Mouse (Mus musculus) midbrain, embryonic 12.5 days (tissue): ENCODE measurements around the gene Ofcc1. TPM values are rescaled to one million over a fixed set of nuclear protein-coding genes. Genes with fewer than 3 reads are reported as not detected.

ENCODE experiments used
- ATAC-seq: fragments of 200-750 bp; cut with Nextera tagmentation; 2 replicates; pipeline ENCODE4 v1.8.0; 2017; ENCODE audit warnings: low read depth, moderate TSS enrichment, moderate library complexity; ENCODE audit not compliant: low FRiP score
- H3K27ac ChIP-seq: fragments of 300-500 bp; sonication (generic); replicated peaks from 2 replicates; pipeline ENCODE4 v1.5.1; 2016; ENCODE audit warnings: mild to moderate bottlenecking
- H3K27me3 ChIP-seq: fragments of 300-500 bp; sonication (generic); 2 replicates; pipeline ENCODE4 v1.6.1; 2016; ENCODE audit warnings: mild to moderate bottlenecking
- H3K36me3 ChIP-seq: fragments of 300-500 bp; sonication (generic); 2 replicates; pipeline ENCODE4 v1.6.1; 2016
- H3K4me1 ChIP-seq: fragments of 300-500 bp; sonication (generic); 2 replicates; pipeline ENCODE4 v1.6.1; 2016
- H3K4me2 ChIP-seq: fragments of 300-500 bp; sonication (generic); replicated peaks from 2 replicates; pipeline ENCODE4 v1.6.1; 2016; ENCODE audit warnings: mild to moderate bottlenecking, moderate library complexity
- H3K4me3 ChIP-seq: fragments of 300-500 bp; sonication (generic); 2 replicates; pipeline ENCODE4 v1.5.1; 2016; ENCODE audit warnings: mild to moderate bottlenecking
- H3K9ac ChIP-seq: fragments of 300-500 bp; sonication (generic); replicated peaks from 2 replicates; pipeline ENCODE4 v1.6.1; 2016; ENCODE audit warnings: mild to moderate bottlenecking, moderate library complexity
- H3K9me3 ChIP-seq: fragments of 300-500 bp; sonication (generic); 2 replicates; pipeline ENCODE4 v1.6.1; 2016; ENCODE audit warnings: mild to moderate bottlenecking
- WGBS: fragments of 180-500 bp; shearing (Covaris S2); methylation state at CpG from one replicate; pipeline ENCODE4 v1.1.7; 2016; 5-methylcytosine and 5-hydroxymethylcytosine counted together
- polyA plus RNA-seq: library from polyadenylated mRNA; unstranded; fragments of >200 nt; fragmentation: Nextera tagmentation; extraction: Ambion mirVana; gene quantifications from 2 replicates; pipeline ENCODE4 v1.2.1, GENCODE M21; 2016

Ofcc1 gene
- not detected in 2 replicates for polyA plus RNA-seq

- Histone ChIP-seq H3K4me1 (no peaks in the 10 kb centered on the region), H3K4me3 (no peak within 1 kb of the TSS), H3K27me3 (no peaks in the 10 kb centered on the region), H3K27ac (no peak within 1 kb of the TSS), H3K9ac (no peak within 1 kb of the TSS), H3K9me3 (no peaks in the 10 kb centered on the region), H3K36me3 (no peaks in the 10 kb centered on the region), H3K4me2 (no peak within 1 kb of the TSS)
- no peak for ATAC-seq
- WGBS = 76% methylated on average over 3 of the region's 3 CpGs
Measured at GRCm38 (mm10) chr13:40361288-40361687, at the start of gene Ofcc1. Gene Ofcc1 (minus strand): TSS chr13:40361450.

- 93% methylated on average over 8 of the region's 8 CpGs for WGBS
- Histone ChIP-seq H3K4me2 (no peak overlapping the region), H3K27ac (no peak overlapping the region)
Measured at GRCm38 (mm10) chr13:40390120-40390519, 28.9 kb upstream of the Ofcc1 start.

GRCm38 (mm10) chr13:40387446-40387845 is 26.2 kb upstream of the Ofcc1 start:
- Histone ChIP-seq H3K9ac (no peak overlapping the region), H3K9me3 (no peaks in the 10 kb centered on the region), H3K4me3 (no peak overlapping the region), H3K27ac (no peak overlapping the region), H3K27me3 (no peaks in the 10 kb centered on the region), H3K4me2 (no peak overlapping the region), H3K4me1 (no peaks in the 10 kb centered on the region), H3K36me3 (no peaks in the 10 kb centered on the region)
- ATAC-seq = no peak
- WGBS = 68% methylated on average over 4 of the region's 4 CpGs

More at GRCm38 (mm10) chr13:40390120-40390519, 28.9 kb upstream of the Ofcc1 start:
- no peaks in the 10 kb centered on the region for H3K27me3 ChIP-seq
- H3K36me3 ChIP-seq = no peaks in the 10 kb centered on the region
- ATAC-seq = no peak
- no peaks in the 10 kb centered on the region for H3K9me3 ChIP-seq
- H3K4me1 ChIP-seq = no peaks in the 10 kb centered on the region
- H3K4me3 ChIP-seq = no peak overlapping the region
- no peak overlapping the region for H3K9ac ChIP-seq

GRCm38 (mm10) chr13:40384962-40385361 is 23.7 kb upstream of the Ofcc1 start:
- WGBS = 74% methylated on average over 4 of the region's 4 CpGs

GRCm38 (mm10) chr13:40376773-40377172 is 15.5 kb upstream of the Ofcc1 start:
- ATAC-seq = no peak

More at GRCm38 (mm10) chr13:40384962-40385361, 23.7 kb upstream of the Ofcc1 start:
- no peak overlapping the region for H3K9ac ChIP-seq
- H3K27ac ChIP-seq = no peak overlapping the region
- no peaks in the 10 kb centered on the region for H3K27me3 ChIP-seq
- no peaks in the 10 kb centered on the region for H3K36me3 ChIP-seq
- H3K4me1 ChIP-seq = no peaks in the 10 kb centered on the region
- H3K4me2 ChIP-seq = no peak overlapping the region
- H3K9me3 ChIP-seq = 0 out of 2 replicates have a peak, but pooled peaks cover 2% of the 10 kb centered on the region
- no peak overlapping the region for H3K4me3 ChIP-seq
- no peak for ATAC-seq

GRCm38 (mm10) chr13:40366762-40367161 is 5.5 kb upstream of the Ofcc1 start:
- Histone ChIP-seq H3K9ac (no peak overlapping the region), H3K27ac (no peak overlapping the region), H3K36me3 (no peaks in the 10 kb centered on the region), H3K4me1 (no peaks in the 10 kb centered on the region), H3K4me2 (no peak overlapping the region), H3K4me3 (no peak overlapping the region), H3K9me3 (no peaks in the 10 kb centered on the region), H3K27me3 (no peaks in the 10 kb centered on the region)
- 88% methylated on average over 11 of the region's 11 CpGs for WGBS
- ATAC-seq = no peak

More at GRCm38 (mm10) chr13:40376773-40377172, 15.5 kb upstream of the Ofcc1 start:
- 79% methylated on average over 5 of the region's 5 CpGs for WGBS
- H3K4me3 ChIP-seq = no peak overlapping the region
- H3K9me3 ChIP-seq = 0 out of 2 replicates have a peak, but pooled peaks cover 4% of the 10 kb centered on the region
- no peaks in the 10 kb centered on the region for H3K36me3 ChIP-seq
- no peak overlapping the region for H3K4me2 ChIP-seq
- no peaks in the 10 kb centered on the region for H3K4me1 ChIP-seq
- no peak overlapping the region for H3K9ac ChIP-seq
- no peaks in the 10 kb centered on the region for H3K27me3 ChIP-seq
- H3K27ac ChIP-seq = no peak overlapping the region

GRCm38 (mm10) chr13:40364855-40365254 is 3.6 kb upstream of the Ofcc1 start:
- no peak overlapping the region for H3K27ac ChIP-seq
- no peak overlapping the region for H3K4me3 ChIP-seq
- H3K9me3 ChIP-seq = no peaks in the 10 kb centered on the region
- H3K36me3 ChIP-seq = no peaks in the 10 kb centered on the region
- H3K27me3 ChIP-seq = no peaks in the 10 kb centered on the region
- WGBS = 77% methylated on average over 4 of the region's 4 CpGs
- H3K4me2 ChIP-seq = no peak overlapping the region
- no peak for ATAC-seq
- H3K9ac ChIP-seq = no peak overlapping the region
- H3K4me1 ChIP-seq = no peaks in the 10 kb centered on the region

- Histone ChIP-seq H3K4me3 (no peak overlapping the region), H3K27ac (no peak overlapping the region), H3K9ac (no peak overlapping the region), H3K9me3 (no peaks in the 10 kb centered on the region), H3K4me1 (no peaks in the 10 kb centered on the region), H3K4me2 (no peak overlapping the region), H3K36me3 (no peaks in the 10 kb centered on the region), H3K27me3 (no peaks in the 10 kb centered on the region)
- ATAC-seq = no peak
- 59% methylated on average over 4 of the region's 4 CpGs for WGBS
Measured at GRCm38 (mm10) chr13:40360692-40361091, 558 bp downstream of the Ofcc1 start.

GRCm38 (mm10) chr13:40347045-40347444 is 14.2 kb downstream of the Ofcc1 start:
- Histone ChIP-seq H3K9me3 (no peaks in the 10 kb centered on the region), H3K36me3 (no peaks in the 10 kb centered on the region), H3K4me3 (no peak overlapping the region), H3K9ac (no peak overlapping the region), H3K4me2 (no peak overlapping the region), H3K27me3 (no peaks in the 10 kb centered on the region), H3K4me1 (no peaks in the 10 kb centered on the region), H3K27ac (no peak overlapping the region)
- ATAC-seq = no peak
- WGBS = 86% methylated on average over 2 of the region's 2 CpGs

GRCm38 (mm10) chr13:40323301-40323700 is 37.9 kb downstream of the Ofcc1 start:
- no peaks in the 10 kb centered on the region for H3K4me1 ChIP-seq
- no peaks in the 10 kb centered on the region for H3K36me3 ChIP-seq
- H3K27ac ChIP-seq = no peak overlapping the region
- no peak for ATAC-seq
- H3K4me2 ChIP-seq = no peak overlapping the region
- WGBS = 90% methylated on average over 5 of the region's 5 CpGs
- no peaks in the 10 kb centered on the region for H3K9me3 ChIP-seq
- H3K9ac ChIP-seq = no peak overlapping the region
- H3K27me3 ChIP-seq = no peaks in the 10 kb centered on the region
- no peak overlapping the region for H3K4me3 ChIP-seq

GRCm38 (mm10) chr13:40320814-40321525 is 40.3 kb downstream of the Ofcc1 start:
- no peak overlapping the region for H3K9ac ChIP-seq
- H3K9me3 ChIP-seq = no peaks in the 10 kb centered on the region
- H3K27ac ChIP-seq = no peak overlapping the region
- H3K4me1 ChIP-seq = no peaks in the 10 kb centered on the region
- H3K27me3 ChIP-seq = no peaks in the 10 kb centered on the region
- H3K36me3 ChIP-seq = no peaks in the 10 kb centered on the region
- H3K4me2 ChIP-seq = no peak overlapping the region
- H3K4me3 ChIP-seq = no peak overlapping the region
- ATAC-seq = no peak
- 81% methylated on average over 6 of the region's 6 CpGs for WGBS

GRCm38 (mm10) chr13:40317731-40318130 is 43.5 kb downstream of the Ofcc1 start:
- no peak overlapping the region for H3K4me2 ChIP-seq
- no peaks in the 10 kb centered on the region for H3K27me3 ChIP-seq
- H3K4me1 ChIP-seq = no peaks in the 10 kb centered on the region
- no peak for ATAC-seq
- no peak overlapping the region for H3K27ac ChIP-seq
- H3K9ac ChIP-seq = no peak overlapping the region
- no peaks in the 10 kb centered on the region for H3K9me3 ChIP-seq
- no peaks in the 10 kb centered on the region for H3K36me3 ChIP-seq
- H3K4me3 ChIP-seq = no peak overlapping the region
- 97% methylated on average over 2 of the region's 2 CpGs for WGBS
